Mouse (Mus musculus): Measurements from ENCODE around the gene Apbb1. TPM values are rescaled to one million over a fixed set of nuclear protein-coding genes. Genes with fewer than 3 reads are reported as not detected.
A peak's percentile ranks its signal among the peaks of the same experiment; 100 is the strongest.

Gene Apbb1
- total and polyA plus RNA-seq, 2 experiments: 1.1 to 1.6 TPM

GRCm38 (mm10) chr7:105515178-105515577, 66.3 kb downstream of the Apbb1 start:
- DNase-seq (ENCODE audit: extremely low read depth, low read depth, low spot score): peak; percentile 24
- Histone ChIP-seq H3K4me1 (ENCODE audit: control insufficient read depth, insufficient read depth, low read length) (no peaks in the 10 kb centered on the region), H3K27ac (replicated peaks; ENCODE audit: insufficient read depth, low read depth, low read length) (no peak overlapping the region), H3K36me3 (ENCODE audit: control insufficient read depth, insufficient read depth, low read length) (no peaks in the 10 kb centered on the region), H3K9ac (ENCODE audit: low read depth, low read length) (no peak overlapping the region), H3K27me3 (ENCODE audit: control insufficient read depth, insufficient read depth, low read length) (no peaks in the 10 kb centered on the region), H3K79me2 (ENCODE audit: control insufficient read depth, insufficient read depth, low read length) (no peaks in the 10 kb centered on the region), H3K4me3 (ENCODE audit: insufficient read depth, low read depth, low read length) (no peak overlapping the region)
- TF ChIP-seq CTCF (IDR thresholded peaks at IDR 0.05; ENCODE audit: low read depth, low read length) (peak; percentile 93), POLR2A (IDR thresholded peaks at IDR 0.05; ENCODE audit: extremely low read depth, insufficient read depth, low read length) (no peak)
- 2% methylated on average over 5 of the region's 5 CpGs for WGBS

DNA sequence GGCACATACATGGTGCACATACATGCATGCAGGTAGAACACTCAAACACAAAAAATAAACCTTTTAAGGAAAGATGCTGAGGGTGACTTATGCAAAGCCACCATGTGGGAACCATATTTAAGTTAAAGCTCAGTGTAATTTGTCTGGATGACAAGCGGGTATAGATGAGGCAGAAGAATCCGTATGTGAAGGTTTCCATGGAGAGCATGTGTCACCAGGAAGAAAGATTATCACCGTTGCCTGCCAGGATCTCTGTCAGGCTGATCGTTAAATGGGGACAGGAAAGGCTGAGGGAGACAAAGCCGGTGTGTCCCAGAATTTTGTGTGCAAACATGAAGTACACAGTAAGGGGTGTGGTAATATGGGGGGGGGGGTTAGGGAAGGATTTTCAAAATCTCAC, 66.9 kb downstream of the Apbb1 start:
- no peak overlapping the region for H3K9ac ChIP-seq (ENCODE audit: low read depth, low read length)
- no peak overlapping the region for H3K4me3 ChIP-seq (ENCODE audit: insufficient read depth, low read depth, low read length)
- no peaks in the 10 kb centered on the region for H3K27me3 ChIP-seq (ENCODE audit: control insufficient read depth, insufficient read depth, low read length)
- no peaks in the 10 kb centered on the region for H3K4me1 ChIP-seq (ENCODE audit: control insufficient read depth, insufficient read depth, low read length)
- 56% methylated on average over 5 of the region's 5 CpGs for WGBS
- no peak for DNase-seq (ENCODE audit: extremely low read depth, low read depth, low spot score)
- H3K36me3 ChIP-seq (ENCODE audit: control insufficient read depth, insufficient read depth, low read length): no peaks in the 10 kb centered on the region
- TF ChIP-seq CTCF (IDR thresholded peaks at IDR 0.05; ENCODE audit: low read depth, low read length) (no peak), POLR2A (IDR thresholded peaks at IDR 0.05; ENCODE audit: extremely low read depth, insufficient read depth, low read length) (no peak)
- H3K79me2 ChIP-seq (ENCODE audit: control insufficient read depth, insufficient read depth, low read length): no peaks in the 10 kb centered on the region
- no peak overlapping the region for H3K27ac ChIP-seq (replicated peaks; ENCODE audit: insufficient read depth, low read depth, low read length)

DNA sequence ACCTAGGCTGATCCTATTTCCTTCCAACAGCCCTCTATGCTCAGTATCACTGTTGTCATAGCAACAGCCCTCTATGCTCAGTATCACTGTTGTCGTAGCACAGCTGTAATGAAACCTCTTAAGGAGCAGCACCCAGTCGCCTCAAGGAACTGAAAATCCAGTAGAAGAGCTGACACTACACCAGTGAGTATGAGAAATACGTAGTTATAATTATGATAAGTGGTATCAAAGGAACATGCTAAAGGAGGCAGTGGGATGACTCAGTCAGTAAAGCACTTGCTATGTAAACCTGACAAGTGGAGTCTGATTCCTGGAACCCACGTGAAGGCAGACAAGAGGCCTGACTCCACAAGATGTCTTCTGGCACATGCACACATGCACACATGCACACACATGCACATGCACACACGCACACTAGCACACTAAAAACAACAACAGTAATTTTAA, 67.6 kb downstream of the Apbb1 start:
- no peak for DNase-seq (ENCODE audit: extremely low read depth, low read depth, low spot score)
- H3K4me3 ChIP-seq (ENCODE audit: insufficient read depth, low read depth, low read length): no peak overlapping the region
- no peak for TF ChIP-seq CTCF (IDR thresholded peaks at IDR 0.05; ENCODE audit: low read depth, low read length)
- no peak for TF ChIP-seq POLR2A (IDR thresholded peaks at IDR 0.05; ENCODE audit: extremely low read depth, insufficient read depth, low read length)
- H3K27ac ChIP-seq (replicated peaks; ENCODE audit: insufficient read depth, low read depth, low read length): no peak overlapping the region
- no peak overlapping the region for H3K9ac ChIP-seq (ENCODE audit: low read depth, low read length)
- H3K27me3 ChIP-seq (ENCODE audit: control insufficient read depth, insufficient read depth, low read length): no peaks in the 10 kb centered on the region
- H3K4me1 ChIP-seq (ENCODE audit: control insufficient read depth, insufficient read depth, low read length): no peaks in the 10 kb centered on the region
- no peaks in the 10 kb centered on the region for H3K79me2 ChIP-seq (ENCODE audit: control insufficient read depth, insufficient read depth, low read length)
- H3K36me3 ChIP-seq (ENCODE audit: control insufficient read depth, insufficient read depth, low read length): no peaks in the 10 kb centered on the region
- 54% methylated on average over 5 of the region's 5 CpGs for WGBS

DNA sequence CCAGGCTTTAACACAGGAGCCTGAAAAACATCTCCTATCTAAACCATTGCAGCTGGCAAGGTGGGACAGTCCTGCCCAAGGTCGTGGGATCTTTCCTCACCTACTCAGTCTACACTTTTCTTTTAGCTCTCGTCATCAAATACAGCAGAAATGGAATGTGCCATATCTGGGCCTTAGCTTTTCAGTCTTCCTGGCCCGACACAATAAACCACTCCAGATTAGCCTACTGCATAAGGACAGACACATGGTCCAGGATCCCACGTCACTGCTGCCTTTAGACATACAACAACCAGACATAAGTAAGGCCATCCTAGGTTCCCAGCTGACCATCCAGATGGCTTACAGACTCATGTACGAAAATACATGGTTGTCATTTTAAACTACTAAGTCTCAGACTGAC, 71.3 kb downstream of the Apbb1 start:
- H3K79me2 ChIP-seq (ENCODE audit: control insufficient read depth, insufficient read depth, low read length): no peaks in the 10 kb centered on the region
- H3K4me1 ChIP-seq (ENCODE audit: control insufficient read depth, insufficient read depth, low read length): no peaks in the 10 kb centered on the region
- no peak overlapping the region for H3K9ac ChIP-seq (ENCODE audit: low read depth, low read length)
- TF ChIP-seq CTCF (IDR thresholded peaks at IDR 0.05; ENCODE audit: low read depth, low read length) (no peak), POLR2A (IDR thresholded peaks at IDR 0.05; ENCODE audit: extremely low read depth, insufficient read depth, low read length) (no peak)
- H3K27ac ChIP-seq (replicated peaks; ENCODE audit: insufficient read depth, low read depth, low read length): no peak overlapping the region
- 85% methylated on average over 5 of the region's 5 CpGs for WGBS
- no peaks in the 10 kb centered on the region for H3K27me3 ChIP-seq (ENCODE audit: control insufficient read depth, insufficient read depth, low read length)
- no peak overlapping the region for H3K4me3 ChIP-seq (ENCODE audit: insufficient read depth, low read depth, low read length)
- DNase-seq (ENCODE audit: extremely low read depth, low read depth, low spot score): no peak
- H3K36me3 ChIP-seq (ENCODE audit: control insufficient read depth, insufficient read depth, low read length): no peaks in the 10 kb centered on the region

Other genes with a start within 250 kb of the Apbb1 start
- gene Olfr690, start 247.5 kb downstream of the Apbb1 start, total RNA-seq (2014; rRNA removed): not detected in 2 replicates
- gene Olfr690, start 247.5 kb downstream of the Apbb1 start, polyA plus RNA-seq (2012; rRNA removed): not detected in 2 replicates
- gene Olfr691, start 239.4 kb downstream of the Apbb1 start, total RNA-seq (2014; rRNA removed): not detected in 2 replicates
- not detected in 2 replicates for gene Olfr691, start 239.4 kb downstream of the Apbb1 start, polyA plus RNA-seq (2012; rRNA removed)
- not detected in 2 replicates for gene Olfr692, start 213.4 kb downstream of the Apbb1 start, total RNA-seq (2014; rRNA removed)
- gene Olfr692, start 213.4 kb downstream of the Apbb1 start, polyA plus RNA-seq (2012; rRNA removed): not detected in 2 replicates
- not detected in 2 replicates for gene Gm5901, start 206.6 kb downstream of the Apbb1 start, total RNA-seq (2014; rRNA removed)
- gene Gm5901, start 206.6 kb downstream of the Apbb1 start, polyA plus RNA-seq (2012; rRNA removed): 0.07 TPM in 1 of 2 replicates, not detected in the other
- gene Fam160a2, start 181.6 kb downstream of the Apbb1 start, total RNA-seq (2014; rRNA removed): 4.5 and 7.7 TPM in 2 replicates
- 16.3 and 26.8 TPM in 2 replicates for gene Fam160a2, start 181.6 kb downstream of the Apbb1 start, polyA plus RNA-seq (2012; rRNA removed)
- not detected in 2 replicates for gene Cnga4, start 177.1 kb downstream of the Apbb1 start, total RNA-seq (2014; rRNA removed)
- gene Cnga4, start 177.1 kb downstream of the Apbb1 start, polyA plus RNA-seq (2012; rRNA removed): 0.04 TPM in 2 replicates
- gene Cckbr, start 155.9 kb downstream of the Apbb1 start, total RNA-seq (2014; rRNA removed): not detected in 2 replicates
- gene Cckbr, start 155.9 kb downstream of the Apbb1 start, polyA plus RNA-seq (2012; rRNA removed): not detected in 2 replicates
- gene Cavin3, start 99.4 kb downstream of the Apbb1 start, total RNA-seq (2014; rRNA removed): 0.67 and 1.1 TPM in 2 replicates
- gene Cavin3, start 99.4 kb downstream of the Apbb1 start, polyA plus RNA-seq (2012; rRNA removed): 1.3 and 1.4 TPM in 2 replicates
- gene Smpd1, start 27.3 kb downstream of the Apbb1 start, total RNA-seq (2014; rRNA removed): 33.1 and 38.1 TPM in 2 replicates
- 48.4 and 51.9 TPM in 2 replicates for gene Smpd1, start 27.3 kb downstream of the Apbb1 start, polyA plus RNA-seq (2012; rRNA removed)
- gene Hpx, start 18.5 kb upstream of the Apbb1 start, total RNA-seq (2014; rRNA removed): 5,639 and 7,644 TPM in 2 replicates
- gene Hpx, start 18.5 kb upstream of the Apbb1 start, polyA plus RNA-seq (2012; rRNA removed): 4,285 and 5,140 TPM in 2 replicates
- 6.3 and 10.2 TPM in 2 replicates for gene Trim3, start 51.9 kb upstream of the Apbb1 start, total RNA-seq (2014; rRNA removed)
- 10.9 and 14.9 TPM in 2 replicates for gene Trim3, start 51.9 kb upstream of the Apbb1 start, polyA plus RNA-seq (2012; rRNA removed)
- gene Timm10b, start 58.4 kb upstream of the Apbb1 start, total RNA-seq (2014; rRNA removed): 42.2 and 67.5 TPM in 2 replicates
- gene Timm10b, start 58.4 kb upstream of the Apbb1 start, polyA plus RNA-seq (2012; rRNA removed): 51.4 and 63.3 TPM in 2 replicates
- 4.9 and 7.9 TPM in 2 replicates for gene Arfip2, start 58.8 kb upstream of the Apbb1 start, total RNA-seq (2014; rRNA removed)
- gene Arfip2, start 58.8 kb upstream of the Apbb1 start, polyA plus RNA-seq (2012; rRNA removed): 15.7 and 28.6 TPM in 2 replicates
- gene Gm45799, start 58.9 kb upstream of the Apbb1 start, total RNA-seq (2014; rRNA removed): 27.7 and 28.6 TPM in 2 replicates
- gene Gm45799, start 58.9 kb upstream of the Apbb1 start, polyA plus RNA-seq (2012; rRNA removed): 136 and 140 TPM in 2 replicates
- gene Dnhd1, start 69.2 kb upstream of the Apbb1 start, total RNA-seq (2014; rRNA removed): 0.92 and 1.5 TPM in 2 replicates
- 0.82 and 0.88 TPM in 2 replicates for gene Dnhd1, start 69.2 kb upstream of the Apbb1 start, polyA plus RNA-seq (2012; rRNA removed)
- 36.6 and 41.1 TPM in 2 replicates for gene Ilk, start 154.9 kb upstream of the Apbb1 start, total RNA-seq (2014; rRNA removed)
- gene Ilk, start 154.9 kb upstream of the Apbb1 start, polyA plus RNA-seq (2012; rRNA removed): 50.5 and 53.6 TPM in 2 replicates
- 4.9 and 5.5 TPM in 2 replicates for gene Rrp8, start 155.7 kb upstream of the Apbb1 start, total RNA-seq (2014; rRNA removed)
- 5.5 and 5.9 TPM in 2 replicates for gene Rrp8, start 155.7 kb upstream of the Apbb1 start, polyA plus RNA-seq (2012; rRNA removed)
- gene Taf10, start 162.7 kb upstream of the Apbb1 start, total RNA-seq (2014; rRNA removed): 87.3 and 107 TPM in 2 replicates
- 296 and 310 TPM in 2 replicates for gene Taf10, start 162.7 kb upstream of the Apbb1 start, polyA plus RNA-seq (2012; rRNA removed)
- 27.4 and 43.8 TPM in 2 replicates for gene Tpp1, start 170.6 kb upstream of the Apbb1 start, total RNA-seq (2014; rRNA removed)
- gene Tpp1, start 170.6 kb upstream of the Apbb1 start, polyA plus RNA-seq (2012; rRNA removed): 95.3 and 124 TPM in 2 replicates
- 1.4 and 2.7 TPM in 2 replicates for gene Dchs1, start 206.0 kb upstream of the Apbb1 start, total RNA-seq (2014; rRNA removed)
- gene Dchs1, start 206.0 kb upstream of the Apbb1 start, polyA plus RNA-seq (2012; rRNA removed): 1.1 TPM in 2 replicates
- 109 and 118 TPM in 2 replicates for gene Mrpl17, start 229.4 kb upstream of the Apbb1 start, total RNA-seq (2014; rRNA removed)
- gene Mrpl17, start 229.4 kb upstream of the Apbb1 start, polyA plus RNA-seq (2012; rRNA removed): 207 and 261 TPM in 2 replicates

All from liver, adult 2 months (tissue).